Mouse (Mus musculus): ENCODE measurements around the gene Tmprss13. TPM values are rescaled to one million over a fixed set of nuclear protein-coding genes. Genes with fewer than 3 reads are reported as not detected.
A peak's percentile ranks its signal among the peaks of the same experiment; 100 is the strongest.

Tmprss13 gene
- polyA plus RNA-seq (2015; fragmentation: Nextera tagmentation; extraction: Ambion mirVana), result 3.4 and 6.0 TPM in 2 replicates

DNA sequence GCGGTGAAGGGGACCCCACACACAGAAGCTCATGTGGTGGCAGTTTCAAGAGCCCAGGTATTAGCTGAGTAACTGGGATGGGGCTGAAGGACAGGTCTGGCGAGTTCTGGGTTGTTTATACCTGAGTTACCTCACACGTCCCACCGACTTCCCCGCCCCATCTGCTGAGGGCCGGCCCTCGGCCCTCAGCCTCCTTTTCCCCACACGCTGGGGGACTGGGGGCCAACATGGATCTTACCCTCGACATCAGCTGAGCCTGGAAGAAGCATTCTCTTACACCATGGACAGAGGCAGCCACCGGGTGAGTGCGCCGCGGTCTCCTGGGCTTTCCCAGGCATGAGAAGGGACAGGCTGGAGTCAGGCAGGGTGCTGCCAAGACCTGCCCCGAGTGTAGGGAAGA, at the start of gene Tmprss13:
TSS of gene Tmprss13 (plus strand) at position 246 of the 400 bp plus-strand sequence.
- Histone ChIP-seq H3K27ac (peak within 1 kb of the TSS; percentile 44), H3K36me3 (no peaks in the 10 kb centered on the region), H3K4me3 (replicated peaks) (peak within 1 kb of the TSS; percentile 26), H3K9me3 (no peaks in the 10 kb centered on the region), H3K4me1 (0 out of 2 replicates have a peak, but pooled peaks cover 9% of the 10 kb centered on the region), H3K9ac (no peak within 1 kb of the TSS), H3K27me3 (replicated peaks) (0 out of 2 replicates have a peak, but pooled peaks cover 4% of the 10 kb centered on the region), H3K4me2 (no peak within 1 kb of the TSS)
- WGBS, result 18% methylated on average over 14 of the region's 14 CpGs
- no peak; the same call in 1 of the 2 replicates for ATAC-seq (ENCODE audit: insufficient read depth, low FRiP score, low read depth)

DNA sequence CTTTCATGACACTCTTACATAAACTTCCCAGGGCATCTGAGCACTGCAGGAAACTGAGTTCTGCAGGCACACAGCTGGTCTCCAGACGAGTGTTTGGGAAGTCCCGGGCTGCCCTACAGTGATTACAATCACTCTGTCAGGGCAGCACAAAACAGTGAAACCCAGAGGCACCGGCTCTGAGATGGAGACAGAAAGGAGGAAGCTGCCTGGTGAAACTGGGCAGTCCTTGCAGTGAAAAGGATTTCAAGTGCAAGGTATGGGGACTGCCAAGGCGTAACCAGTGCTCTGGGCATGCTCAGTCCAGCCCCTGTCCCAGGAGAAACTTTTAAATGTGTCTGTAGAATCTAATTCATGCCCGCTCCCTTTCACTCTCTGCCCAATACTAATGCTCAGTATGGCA, 46.7 kb upstream of the Tmprss13 start:
- ATAC-seq (ENCODE audit: insufficient read depth, low FRiP score, low read depth), result no peak
- H3K27ac ChIP-seq, result no peak overlapping the region
- 40% methylated on average over 5 of the region's 5 CpGs for WGBS

DNA sequence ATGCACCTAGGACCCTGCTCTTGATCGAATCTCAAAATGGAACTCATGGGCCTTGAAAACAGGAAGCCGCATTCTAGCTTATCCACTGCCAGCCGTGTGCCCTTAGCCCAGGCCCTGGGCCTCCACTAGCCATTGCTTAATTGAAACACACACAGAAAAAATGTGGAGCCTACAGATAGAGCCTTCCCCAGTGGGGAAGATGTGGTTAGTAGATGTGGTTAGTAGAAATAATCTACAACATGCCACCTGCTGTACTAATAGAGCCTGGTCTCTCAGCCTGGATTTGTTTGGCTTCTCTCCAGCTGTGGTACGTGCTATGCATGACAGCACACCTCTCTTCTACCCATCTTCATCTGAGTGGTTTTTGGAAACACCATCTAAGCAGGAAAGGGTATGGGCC, 44.7 kb upstream of the Tmprss13 start:
- no peak for ATAC-seq (ENCODE audit: insufficient read depth, low FRiP score, low read depth)
- 76% methylated on average over 4 of the region's 4 CpGs for WGBS

More for the DNA sequence above, 46.7 kb upstream of the Tmprss13 start:
- H3K9me3 ChIP-seq, result no peaks in the 10 kb centered on the region
- H3K36me3 ChIP-seq, result no peaks in the 10 kb centered on the region
- H3K4me3 ChIP-seq (replicated peaks), result no peak overlapping the region
- H3K4me2 ChIP-seq, result no peak overlapping the region
- H3K4me1 ChIP-seq, result 0 out of 2 replicates have a peak, but pooled peaks cover 2% of the 10 kb centered on the region
- H3K9ac ChIP-seq, result no peak overlapping the region
- peaks cover 18% of the 10 kb centered on the region for H3K27me3 ChIP-seq (replicated peaks)

DNA sequence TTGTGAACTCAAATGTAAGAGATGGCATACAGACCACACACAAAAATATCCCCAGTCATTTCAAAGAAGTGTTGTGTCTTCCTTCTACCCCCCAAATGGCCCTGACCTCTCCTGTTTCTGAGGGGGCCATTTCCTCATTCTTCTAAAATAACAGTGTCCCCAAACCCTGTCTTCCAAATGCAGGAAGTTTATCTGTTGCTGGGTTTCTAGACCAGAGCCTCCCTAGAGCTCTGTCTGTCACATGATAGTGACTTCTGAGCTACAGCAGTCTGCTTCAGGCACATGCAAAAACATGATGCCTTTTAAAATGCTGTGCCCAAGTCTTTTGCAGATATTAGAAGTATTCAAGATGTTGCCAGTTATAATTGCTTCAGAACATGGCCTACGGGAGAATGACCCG, 44.3 kb upstream of the Tmprss13 start:
- H3K27ac ChIP-seq, result no peak overlapping the region
- no peak overlapping the region for H3K9ac ChIP-seq
- no peak overlapping the region for H3K4me3 ChIP-seq (replicated peaks)
- H3K27me3 ChIP-seq (replicated peaks), result 0 out of 2 replicates have a peak, but pooled peaks cover 2% of the 10 kb centered on the region
- H3K4me1 ChIP-seq, result no peaks in the 10 kb centered on the region
- no peaks in the 10 kb centered on the region for H3K9me3 ChIP-seq
- 84% methylated on average over 2 of the region's 2 CpGs for WGBS
- H3K36me3 ChIP-seq, result no peaks in the 10 kb centered on the region
- H3K4me2 ChIP-seq, result no peak overlapping the region
- no peak for ATAC-seq (ENCODE audit: insufficient read depth, low FRiP score, low read depth)

More for the DNA sequence above, 44.7 kb upstream of the Tmprss13 start:
- Histone ChIP-seq H3K36me3 (no peaks in the 10 kb centered on the region), H3K9ac (no peak overlapping the region), H3K9me3 (no peaks in the 10 kb centered on the region), H3K4me3 (replicated peaks) (no peak overlapping the region), H3K4me2 (no peak overlapping the region), H3K4me1 (no peaks in the 10 kb centered on the region), H3K27me3 (replicated peaks) (peaks cover 7% of the 10 kb centered on the region; the same call in 1 of the 2 replicates), H3K27ac (no peak overlapping the region)

DNA sequence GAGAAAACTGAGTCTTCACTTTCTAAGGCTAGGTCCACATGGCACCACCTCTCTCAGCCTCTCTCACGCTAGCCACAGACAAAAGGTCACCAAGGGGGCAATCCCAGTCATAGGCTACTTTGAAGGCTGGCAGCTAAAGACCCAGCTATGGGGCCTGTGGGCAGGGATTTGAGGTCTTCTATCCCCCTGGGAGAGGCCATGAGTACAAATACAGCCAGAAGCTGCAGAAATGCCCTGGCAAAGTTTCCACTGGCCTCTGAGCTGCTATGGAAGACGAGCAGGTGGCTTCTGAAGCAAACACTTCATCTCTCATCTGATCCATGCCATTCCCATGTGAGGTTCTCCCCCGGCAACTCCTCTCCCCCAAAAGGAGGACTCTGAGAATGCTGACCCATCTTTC, 38.8 kb upstream of the Tmprss13 start:
- 56% methylated on average over 3 of the region's 3 CpGs for WGBS
- Histone ChIP-seq H3K4me3 (replicated peaks) (no peak overlapping the region), H3K36me3 (no peaks in the 10 kb centered on the region), H3K4me1 (no peaks in the 10 kb centered on the region), H3K27ac (no peak overlapping the region), H3K9ac (no peak overlapping the region), H3K4me2 (no peak overlapping the region), H3K9me3 (no peaks in the 10 kb centered on the region), H3K27me3 (replicated peaks) (no peaks in the 10 kb centered on the region)
- ATAC-seq (ENCODE audit: insufficient read depth, low FRiP score, low read depth), result no peak

DNA sequence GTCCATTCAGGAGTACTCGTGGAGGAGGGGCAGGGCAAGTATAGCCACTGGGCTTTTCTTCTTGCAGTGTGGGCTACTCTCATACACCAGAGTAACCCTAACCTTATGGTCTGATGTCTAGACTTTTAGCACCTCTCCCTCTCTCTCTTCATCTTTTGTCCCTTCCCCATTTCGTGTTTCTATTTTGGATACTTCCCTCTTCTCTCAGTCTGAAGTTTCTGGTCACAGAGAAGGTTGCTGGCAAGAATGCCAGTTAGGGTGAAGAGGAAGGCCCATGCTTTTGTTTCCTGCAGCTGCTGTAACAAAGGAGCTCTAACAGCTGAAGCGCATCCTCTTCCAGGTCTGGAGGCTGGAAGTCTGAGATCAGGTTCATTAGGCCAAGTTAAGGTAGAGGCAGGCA, 38.0 kb upstream of the Tmprss13 start:
- H3K9me3 ChIP-seq, result no peaks in the 10 kb centered on the region
- ATAC-seq (ENCODE audit: insufficient read depth, low FRiP score, low read depth), result no peak
- H3K4me3 ChIP-seq (replicated peaks), result no peak overlapping the region
- no peaks in the 10 kb centered on the region for H3K4me1 ChIP-seq
- 70% methylated on average over 3 of the region's 3 CpGs for WGBS
- H3K27ac ChIP-seq, result no peak overlapping the region
- H3K9ac ChIP-seq, result no peak overlapping the region
- H3K27me3 ChIP-seq (replicated peaks), result no peaks in the 10 kb centered on the region
- no peaks in the 10 kb centered on the region for H3K36me3 ChIP-seq
- H3K4me2 ChIP-seq, result no peak overlapping the region

DNA sequence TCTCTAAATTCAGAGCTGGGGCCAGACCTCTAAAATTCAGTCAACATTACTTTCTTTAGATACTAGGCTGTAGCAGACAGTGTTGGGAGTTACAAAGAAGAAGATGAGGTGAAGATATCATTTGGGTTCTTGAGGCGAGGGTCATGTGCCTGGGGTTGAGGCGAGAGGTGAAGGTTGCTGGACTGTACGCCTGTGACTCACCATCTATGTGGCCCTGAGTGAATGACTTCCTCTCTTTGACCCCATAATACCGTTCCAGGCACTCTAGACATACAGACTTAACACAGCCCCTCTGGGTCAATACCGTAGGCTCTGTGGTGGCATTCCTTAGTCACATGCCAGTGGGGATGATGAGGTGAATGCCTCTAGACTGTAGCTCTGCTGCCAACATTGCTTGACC, 36.4 kb upstream of the Tmprss13 start:
- Histone ChIP-seq H3K4me3 (replicated peaks) (no peak overlapping the region), H3K4me1 (no peaks in the 10 kb centered on the region), H3K9me3 (no peaks in the 10 kb centered on the region), H3K27ac (no peak overlapping the region), H3K36me3 (no peaks in the 10 kb centered on the region), H3K4me2 (no peak overlapping the region), H3K9ac (no peak overlapping the region), H3K27me3 (replicated peaks) (no peaks in the 10 kb centered on the region)
- 85% methylated on average over 5 of the region's 5 CpGs for WGBS
- no peak for ATAC-seq (ENCODE audit: insufficient read depth, low FRiP score, low read depth)

DNA sequence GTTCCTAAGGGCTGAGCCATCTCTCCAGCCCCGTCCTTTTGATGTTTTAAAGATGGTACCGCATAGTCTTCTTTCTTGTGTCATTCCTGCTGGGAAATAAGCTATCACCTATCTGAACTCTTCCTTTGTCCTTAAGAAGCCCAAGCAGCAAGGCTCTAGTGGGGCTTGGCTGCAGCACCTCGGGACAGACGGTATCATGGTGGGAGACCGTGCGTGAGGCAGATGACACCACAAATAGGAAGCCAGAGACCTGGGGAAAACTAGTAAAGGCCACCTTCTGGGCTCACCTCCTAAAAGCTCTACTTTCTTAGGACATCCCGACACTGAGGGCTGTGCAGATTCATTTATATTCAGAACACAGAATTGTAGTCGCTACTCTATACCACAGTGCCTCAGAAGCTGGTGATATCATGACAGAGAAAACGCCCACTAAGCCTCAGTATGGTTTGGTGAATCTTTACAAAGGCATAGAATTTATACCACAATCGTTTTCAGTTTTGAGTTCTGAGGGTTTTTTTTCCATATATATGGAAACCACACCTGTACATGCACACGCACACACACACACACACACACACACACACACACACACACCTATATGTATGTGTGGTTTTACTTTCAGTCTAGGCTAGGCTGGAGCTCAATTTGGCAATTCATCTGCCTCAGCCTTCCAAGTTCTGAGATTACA, 27.3 kb upstream of the Tmprss13 start:
- H3K4me1 ChIP-seq, result no peaks in the 10 kb centered on the region
- H3K27ac ChIP-seq, result no peak overlapping the region
- no peak overlapping the region for H3K4me3 ChIP-seq (replicated peaks)
- no peaks in the 10 kb centered on the region for H3K27me3 ChIP-seq (replicated peaks)
- no peaks in the 10 kb centered on the region for H3K9me3 ChIP-seq
- no peak overlapping the region for H3K4me2 ChIP-seq
- H3K9ac ChIP-seq, result no peak overlapping the region
- ATAC-seq (ENCODE audit: insufficient read depth, low FRiP score, low read depth), result no peak
- H3K36me3 ChIP-seq, result no peaks in the 10 kb centered on the region
- 81% methylated on average over 11 of the region's 11 CpGs for WGBS

DNA sequence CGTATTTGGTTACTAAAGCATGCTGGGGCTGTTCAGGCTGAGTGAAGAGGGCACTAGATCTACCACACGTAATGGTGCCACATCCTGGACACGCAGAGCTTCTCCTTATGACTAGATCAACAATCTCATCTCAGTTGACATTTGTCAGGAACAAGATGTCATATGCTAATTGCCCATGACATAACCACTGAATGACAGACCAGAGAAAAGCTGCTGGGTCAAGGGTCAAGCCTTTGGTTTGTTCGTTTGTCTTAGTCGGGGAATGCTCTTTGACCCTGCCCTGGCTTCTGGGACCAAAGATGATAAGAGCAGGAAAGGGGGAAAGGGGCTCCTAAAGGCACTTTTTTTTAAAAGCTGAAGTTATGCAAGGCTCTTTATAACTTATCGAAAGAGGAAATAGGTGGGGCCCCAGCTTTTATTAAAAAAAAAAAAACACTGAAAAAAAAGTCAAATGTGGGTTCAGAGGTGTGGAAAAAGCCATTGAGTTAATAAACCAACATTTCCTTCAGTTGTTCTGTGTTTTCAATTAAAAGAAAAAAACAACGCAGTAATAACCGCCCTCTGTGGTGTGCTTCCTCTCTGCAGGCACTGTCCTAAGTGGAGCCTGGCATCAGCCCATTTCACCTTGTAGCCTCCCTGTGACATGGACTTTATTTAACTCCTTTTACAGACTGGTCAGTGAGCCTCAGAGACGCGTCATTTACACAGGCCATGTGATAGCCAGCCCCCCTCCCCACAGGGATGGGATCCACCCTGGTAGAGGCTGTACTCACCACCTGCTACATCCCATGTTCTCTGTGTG, 24.5 kb upstream of the Tmprss13 start:
- Histone ChIP-seq H3K27me3 (replicated peaks) (no peaks in the 10 kb centered on the region), H3K4me3 (replicated peaks) (no peak overlapping the region), H3K4me2 (no peak overlapping the region), H3K36me3 (no peaks in the 10 kb centered on the region), H3K9ac (no peak overlapping the region), H3K9me3 (no peaks in the 10 kb centered on the region), H3K27ac (no peak overlapping the region), H3K4me1 (no peaks in the 10 kb centered on the region)
- ATAC-seq (ENCODE audit: insufficient read depth, low FRiP score, low read depth), result no peak
- WGBS, result 35% methylated on average over 10 of the region's 10 CpGs

DNA sequence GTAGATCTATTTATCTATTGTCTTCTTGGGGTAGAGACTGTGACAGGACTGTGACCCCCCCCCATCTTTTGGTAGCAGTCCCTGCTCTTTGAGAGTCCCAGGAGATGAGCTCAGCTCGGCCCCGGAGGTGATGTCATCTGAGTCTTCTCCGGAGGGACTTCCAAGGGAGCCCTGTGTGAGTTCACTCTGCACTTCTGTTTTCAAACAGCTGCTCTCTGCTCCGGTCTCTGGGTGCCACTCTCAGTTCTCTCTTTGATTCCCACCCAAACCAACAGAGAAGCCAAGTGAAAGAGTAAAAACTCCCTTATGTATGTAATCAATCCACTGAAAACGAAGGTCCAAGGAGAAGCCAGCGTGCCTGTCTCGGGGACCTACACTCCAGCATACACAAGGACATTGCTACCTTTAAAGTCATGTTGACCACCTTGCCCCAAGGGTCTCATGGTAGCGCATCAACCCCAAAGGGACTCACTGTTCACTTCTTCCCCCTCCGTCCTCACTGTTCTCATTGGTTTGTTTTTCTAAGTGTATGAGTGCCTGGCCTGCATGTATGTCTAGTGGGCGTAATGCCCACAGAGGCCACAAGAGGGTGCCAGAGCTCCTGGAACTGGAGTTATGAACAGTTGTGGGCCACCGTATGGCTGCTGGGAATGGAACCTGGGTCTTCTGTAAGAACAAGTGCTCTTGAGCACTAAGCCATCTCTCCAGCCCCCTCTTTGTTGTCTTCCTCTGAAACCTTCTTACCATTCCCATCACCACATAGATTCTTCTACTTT, 19.5 kb upstream of the Tmprss13 start:
- ATAC-seq (ENCODE audit: insufficient read depth, low FRiP score, low read depth), result no peak
- Histone ChIP-seq H3K4me2 (no peak overlapping the region), H3K9ac (no peak overlapping the region), H3K9me3 (no peaks in the 10 kb centered on the region), H3K4me3 (replicated peaks) (no peak overlapping the region), H3K4me1 (no peaks in the 10 kb centered on the region), H3K36me3 (no peaks in the 10 kb centered on the region), H3K27me3 (replicated peaks) (no peaks in the 10 kb centered on the region), H3K27ac (no peak overlapping the region)
- WGBS, result 78% methylated on average over 11 of the region's 11 CpGs

DNA sequence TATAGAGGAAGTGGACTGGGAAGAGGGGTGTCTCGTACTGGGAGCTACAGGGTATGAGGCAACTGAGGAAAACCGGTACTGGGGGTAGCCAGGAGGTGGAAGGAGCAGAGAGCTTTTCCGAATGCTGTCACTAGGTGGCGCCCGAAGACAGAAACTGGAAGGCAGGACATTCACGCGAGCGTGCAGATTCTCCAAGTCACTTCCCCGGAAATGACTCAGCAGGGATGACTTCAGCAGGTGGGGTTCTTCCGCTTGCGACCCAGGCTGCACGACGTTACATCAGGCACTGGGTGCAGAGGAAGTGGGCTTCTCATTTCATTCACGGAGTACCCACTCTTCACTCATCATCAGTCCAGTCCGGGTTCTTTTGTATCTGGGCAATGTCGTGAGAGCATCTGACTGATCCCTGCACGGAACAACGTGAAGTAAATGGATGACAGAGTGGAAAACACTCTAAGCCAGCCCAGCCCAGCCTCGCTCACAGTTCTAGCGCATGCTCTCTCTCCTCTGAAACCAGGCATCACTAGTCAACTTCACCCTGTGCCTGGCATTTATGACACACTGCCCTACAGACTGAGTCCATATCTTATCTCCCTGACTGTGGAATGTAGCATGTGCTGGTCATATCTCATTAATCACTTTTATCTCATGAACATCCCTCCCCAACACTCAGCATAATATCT, 18.3 kb upstream of the Tmprss13 start:
- peak; percentile 74 for ATAC-seq (ENCODE audit: insufficient read depth, low FRiP score, low read depth)
- WGBS, result 12% methylated on average over 20 of the region's 20 CpGs
- Histone ChIP-seq H3K36me3 (no peaks in the 10 kb centered on the region), H3K9me3 (no peaks in the 10 kb centered on the region), H3K4me1 (no peaks in the 10 kb centered on the region), H3K4me3 (replicated peaks) (peak overlapping the region; percentile 33), H3K27ac (no peak overlapping the region), H3K27me3 (replicated peaks) (no peaks in the 10 kb centered on the region), H3K4me2 (peak overlapping the region; percentile 61), H3K9ac (no peak overlapping the region)
